Mouse (Mus musculus) erythroblast, adult 5-6 weeks (primary cell): ENCODE results near the gene Map3k1. TPM values are rescaled to one million over a fixed set of nuclear protein-coding genes. Genes with fewer than 3 reads are reported as not detected.

Source experiments
- ATAC-seq: replicated peaks from 2 replicates; pipeline ENCODE4 v1.8.0; 2016; ENCODE audit warnings: moderate number of reproducible peaks, mild to moderate bottlenecking, moderate TSS enrichment, inconsistent platforms; ENCODE audit not compliant: poor library complexity, low FRiP score, severe bottlenecking
- total RNA-seq, 2 experiments: library from RNA; stranded (forward) in 1 of 2; stranded (reverse) in 1 of 2; fragments of 150-400 nt in 1 of 2; fragments of 200-764, 138-1000 nt in 1 of 2; gene quantifications; 2 replicates each; pipeline versions ENCODE4 v1.2.3 to v1.2.4; 2015 to 2017; ENCODE audit warnings: low replicate concordance in 2 of 2

The Map3k1 gene
- total RNA-seq, 2 experiments from 2014 or later: 36.7 to 40.0 TPM

DNA sequence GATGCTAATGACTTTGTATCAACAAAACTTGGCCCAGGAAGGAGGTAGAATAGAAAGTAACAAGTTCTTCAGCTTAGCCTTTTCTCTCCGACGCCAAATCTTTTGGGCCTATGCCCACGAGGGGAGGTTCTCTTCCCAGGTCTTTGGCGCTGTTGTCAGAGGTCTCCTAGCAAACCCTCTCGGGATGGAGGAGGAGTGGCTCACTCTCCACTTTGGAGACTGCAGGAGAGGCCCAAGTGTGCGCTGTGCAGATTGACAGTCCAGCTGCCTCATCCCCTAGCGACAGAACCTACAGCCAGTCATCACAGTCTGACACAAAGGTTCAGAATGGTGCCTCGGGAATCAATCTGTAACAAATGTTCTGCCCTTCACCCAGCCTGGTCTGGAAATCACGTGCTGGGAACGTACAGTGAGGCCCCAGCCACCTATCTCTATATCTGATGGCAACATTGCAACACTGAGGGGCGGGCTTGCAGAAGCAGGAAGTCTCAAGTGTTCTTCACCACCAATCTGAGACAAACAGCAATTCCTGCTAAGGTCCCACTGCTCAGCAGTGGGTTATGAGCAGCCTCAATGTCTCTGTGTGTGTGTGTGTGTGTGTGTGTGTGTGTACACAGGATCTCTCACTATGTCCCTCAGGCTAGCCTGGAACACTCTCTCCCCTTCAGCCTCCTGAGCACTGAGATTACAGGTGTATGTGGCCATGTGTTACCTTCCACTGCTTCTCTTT, 12.4 kb downstream of the Map3k1 start:
- ATAC-seq: no peak

DNA sequence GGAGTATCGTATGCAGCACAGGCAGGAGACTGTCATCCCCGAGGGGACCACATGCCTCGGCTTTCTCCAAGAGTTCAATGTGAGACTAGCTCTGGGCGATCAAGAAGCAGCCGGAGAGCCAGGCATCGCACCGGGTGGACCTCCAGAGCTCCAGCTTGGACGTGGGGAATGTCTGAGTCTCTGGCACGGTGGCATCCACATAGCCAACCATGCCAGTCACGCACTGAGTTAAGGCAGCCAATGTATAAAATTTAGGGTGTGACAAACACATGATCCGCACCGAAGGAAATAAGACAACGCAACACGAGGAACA, 15.9 kb downstream of the Map3k1 start:
- ATAC-seq: no peak

DNA sequence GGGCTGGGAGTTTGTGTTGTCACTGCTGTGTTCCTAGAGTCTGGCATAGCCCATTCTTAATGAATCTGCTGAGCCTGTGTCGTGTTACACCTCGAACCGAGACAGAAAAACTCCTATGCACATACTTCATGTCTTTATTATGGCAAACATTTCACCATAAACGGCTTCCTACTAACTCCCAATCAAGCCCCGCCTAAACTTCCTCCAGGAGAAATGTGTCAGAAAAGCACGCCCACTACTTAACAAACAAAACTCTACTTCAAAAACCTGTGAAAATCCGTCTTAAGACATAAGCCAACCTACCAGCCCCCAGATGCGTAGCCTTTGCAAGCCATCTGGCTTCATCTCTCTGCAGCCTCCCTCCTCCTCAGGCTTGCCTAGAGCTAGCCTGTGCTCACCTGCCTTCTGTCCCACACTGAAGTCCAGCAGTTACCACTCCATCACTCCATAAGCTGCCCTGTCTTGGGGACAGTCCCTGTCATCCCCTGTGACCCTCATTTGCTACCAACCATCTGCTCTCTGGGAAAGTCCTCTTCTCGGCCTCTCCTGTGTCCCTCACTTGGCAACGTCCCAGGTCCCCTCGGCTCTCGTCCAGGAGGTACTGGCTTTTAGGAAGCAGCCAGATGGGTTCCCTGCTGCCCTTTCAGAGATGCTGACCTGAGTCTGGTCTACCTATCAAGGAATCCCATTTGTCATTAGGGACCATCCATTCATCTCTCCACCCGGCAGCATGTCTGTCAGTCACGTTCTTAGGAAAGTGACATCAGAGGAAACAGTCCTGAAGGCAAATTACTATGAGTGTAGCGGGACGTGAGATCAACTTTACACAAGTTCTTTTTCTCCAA, 16.4 kb downstream of the Map3k1 start:
- no peak for ATAC-seq

DNA sequence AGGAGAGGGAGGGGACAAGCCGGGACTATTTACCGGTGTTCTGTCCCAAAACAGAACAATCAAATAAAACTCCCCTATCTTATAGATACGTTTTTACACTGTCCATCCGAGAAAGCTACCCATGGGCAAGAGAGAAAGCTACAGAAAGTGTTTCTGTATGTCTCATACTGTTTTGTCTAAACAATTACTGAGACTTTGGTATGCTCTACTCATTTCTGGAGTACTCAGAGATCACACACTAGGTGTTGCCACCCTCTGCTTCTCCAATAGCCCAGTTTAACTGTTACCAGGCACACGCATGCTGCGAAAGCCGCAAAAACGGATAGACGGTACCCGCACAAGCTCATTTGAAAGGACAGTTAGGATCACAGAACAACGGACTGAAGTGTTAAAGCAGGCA, 17.2 kb downstream of the Map3k1 start:
- ATAC-seq: no peak

DNA sequence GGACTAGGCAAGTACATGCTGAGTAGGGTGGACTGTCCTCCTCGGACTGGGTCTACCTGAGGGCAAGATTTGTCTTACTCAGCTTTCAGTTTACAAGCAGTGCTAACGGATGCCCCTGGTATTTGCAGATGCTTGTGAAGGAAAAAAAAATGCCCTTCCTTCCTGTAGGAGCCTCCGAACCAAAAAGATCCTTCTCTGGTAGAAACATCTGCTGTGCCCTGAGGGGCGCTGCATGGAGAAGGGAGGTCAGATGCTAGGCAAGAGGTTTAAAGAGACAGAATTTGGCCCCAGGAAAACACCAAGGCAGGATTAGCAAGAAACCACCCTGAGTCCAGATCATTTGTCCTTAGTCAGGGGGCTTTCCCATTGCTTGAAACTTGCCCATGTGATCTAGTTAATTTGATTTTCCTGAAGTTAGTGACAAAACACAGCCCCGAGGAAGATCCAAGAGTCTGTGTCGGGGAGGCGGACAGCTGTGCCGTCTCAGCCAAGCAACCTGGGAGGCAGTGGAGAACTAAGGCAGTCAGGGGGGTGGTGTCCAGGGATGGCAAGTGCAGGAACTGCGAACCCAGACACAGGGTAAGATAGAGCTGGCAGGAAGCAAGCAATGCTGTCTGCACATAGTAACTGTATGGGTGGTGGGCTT, 19.2 kb downstream of the Map3k1 start:
- no peak for ATAC-seq

DNA sequence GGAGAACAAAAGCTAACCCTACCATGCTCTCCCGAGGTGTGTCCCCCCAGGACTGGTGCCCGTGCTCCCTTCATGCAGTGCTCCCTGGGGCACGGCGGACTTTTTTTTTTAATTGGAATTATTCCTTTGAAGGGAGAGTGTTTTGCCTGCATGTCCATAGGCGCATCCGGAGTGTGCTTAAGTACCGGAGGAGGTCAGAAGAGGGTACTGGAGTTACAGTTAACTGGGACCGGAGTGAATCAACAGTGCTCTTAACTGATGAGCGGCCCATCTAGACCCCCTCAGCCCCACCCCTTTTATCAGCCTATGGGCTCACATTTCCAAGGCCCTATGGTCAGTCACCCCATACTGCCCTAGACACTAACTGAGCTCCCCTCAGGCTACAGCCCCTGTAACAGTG, 19.9 kb downstream of the Map3k1 start:
- ATAC-seq: peak; percentile 5; the same call in 1 of the 2 replicates

DNA sequence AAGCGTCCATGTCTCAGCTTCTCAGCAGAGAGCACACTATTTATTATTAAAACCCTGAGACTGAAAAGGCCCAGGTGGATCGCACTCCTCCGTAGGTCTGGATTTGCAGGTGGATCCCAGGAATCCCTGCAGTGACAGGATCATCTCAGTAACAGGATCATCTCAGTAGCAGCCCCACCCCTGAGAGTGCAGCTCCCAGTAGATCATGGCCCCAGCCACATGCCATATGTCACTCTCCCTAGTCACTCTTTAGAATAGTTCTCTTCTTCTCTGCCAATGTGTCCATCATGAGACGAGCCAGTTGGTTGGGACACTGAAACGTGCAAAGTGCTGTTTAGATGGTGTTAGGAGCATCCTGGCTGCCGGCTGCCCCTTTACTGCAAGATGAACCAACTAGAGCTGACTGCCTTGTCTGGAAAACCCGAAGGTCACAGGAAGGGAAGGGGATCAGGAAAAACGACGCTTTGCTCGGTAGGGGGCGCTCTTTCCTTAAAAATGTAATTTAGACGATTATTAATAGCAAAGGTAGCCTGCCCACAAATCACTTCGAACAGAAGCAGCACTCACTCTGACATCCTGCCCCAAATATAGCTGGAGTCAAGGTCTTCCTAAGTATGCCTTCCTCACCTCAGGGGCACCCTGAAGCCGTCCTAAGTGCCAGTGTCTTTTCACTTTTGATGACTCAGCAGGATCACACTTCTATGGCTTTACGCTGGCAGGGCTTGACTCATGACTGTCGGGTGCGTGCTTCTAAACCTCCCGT, 20.8 kb downstream of the Map3k1 start:
- ATAC-seq: peak; percentile 70

DNA sequence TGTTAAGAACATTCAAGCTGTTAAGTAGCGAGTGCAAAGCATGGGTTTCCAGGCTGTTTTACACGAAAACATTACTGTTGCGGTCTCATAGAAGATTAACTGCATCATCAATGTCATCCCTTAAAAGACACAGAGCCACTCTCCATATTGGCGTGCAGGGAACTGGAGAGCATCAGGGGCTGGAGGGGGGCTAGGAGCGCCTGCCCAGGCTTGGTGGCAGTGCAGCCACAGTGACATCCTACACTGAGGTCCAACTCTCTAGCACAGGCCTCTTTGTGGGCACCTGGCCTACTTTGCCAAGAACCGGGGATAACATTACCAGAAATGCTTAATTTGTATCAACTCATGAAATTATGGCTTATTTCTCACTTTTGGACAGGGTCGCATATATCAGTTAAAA, 22.2 kb downstream of the Map3k1 start:
- ATAC-seq: no peak

DNA sequence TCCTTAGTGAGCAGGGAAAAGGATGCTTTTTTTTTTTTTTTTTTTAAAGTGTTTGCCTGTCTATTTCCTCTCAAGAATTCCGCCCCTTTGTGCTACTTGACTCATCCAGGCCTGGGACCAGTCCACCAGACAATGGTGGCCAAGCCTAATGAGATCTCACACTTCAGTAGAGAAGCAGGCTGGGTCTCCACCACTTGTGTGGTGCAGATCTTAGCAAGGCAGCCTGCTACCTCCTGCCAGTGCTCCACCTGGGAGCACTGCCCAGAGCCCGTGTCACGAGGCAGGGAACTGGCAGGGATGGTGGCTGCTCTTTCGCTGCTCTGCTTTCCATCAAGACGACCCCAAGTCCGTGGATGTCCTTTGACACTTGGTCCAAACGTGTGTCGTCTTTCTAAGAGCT, 25.3 kb downstream of the Map3k1 start:
- no peak for ATAC-seq

DNA sequence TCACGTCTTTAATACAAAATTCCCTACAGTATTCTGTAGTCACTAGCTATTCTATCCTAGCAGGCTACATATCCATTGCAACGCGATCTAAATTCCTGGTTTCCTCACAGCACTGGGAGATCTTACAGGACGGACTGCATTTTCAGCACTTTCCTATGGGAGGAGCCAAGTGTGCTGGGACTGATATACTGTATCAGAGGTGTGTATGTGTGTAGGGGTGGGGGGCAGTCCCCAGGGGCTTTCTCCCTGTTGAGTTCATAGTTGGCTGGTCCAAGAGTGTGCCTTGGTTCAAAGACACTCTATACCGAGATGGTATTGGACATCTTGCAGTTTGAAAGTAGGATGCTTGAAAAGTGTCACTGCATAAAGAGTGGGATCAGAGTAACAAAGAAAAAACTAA, 29.3 kb downstream of the Map3k1 start:
- ATAC-seq: no peak

DNA sequence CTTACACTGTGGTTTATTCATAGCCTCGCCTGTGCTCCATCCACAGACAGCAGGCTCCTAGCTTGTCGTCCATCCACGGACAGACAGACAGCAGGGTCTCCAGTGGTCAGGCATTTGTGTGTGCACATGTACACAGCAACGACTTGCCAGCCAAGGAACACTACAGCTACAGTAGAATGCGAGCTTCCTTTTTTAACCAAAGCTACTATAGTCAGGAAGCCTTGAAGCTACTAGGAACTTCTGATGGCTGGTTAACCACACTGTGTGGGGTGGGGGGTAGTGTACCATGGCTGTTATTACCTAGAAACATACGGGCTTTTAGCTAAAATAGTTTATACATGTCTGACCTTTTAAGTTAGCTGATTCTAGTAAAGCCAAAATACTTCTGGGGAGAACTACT, 30.2 kb downstream of the Map3k1 start:
- no peak for ATAC-seq

DNA sequence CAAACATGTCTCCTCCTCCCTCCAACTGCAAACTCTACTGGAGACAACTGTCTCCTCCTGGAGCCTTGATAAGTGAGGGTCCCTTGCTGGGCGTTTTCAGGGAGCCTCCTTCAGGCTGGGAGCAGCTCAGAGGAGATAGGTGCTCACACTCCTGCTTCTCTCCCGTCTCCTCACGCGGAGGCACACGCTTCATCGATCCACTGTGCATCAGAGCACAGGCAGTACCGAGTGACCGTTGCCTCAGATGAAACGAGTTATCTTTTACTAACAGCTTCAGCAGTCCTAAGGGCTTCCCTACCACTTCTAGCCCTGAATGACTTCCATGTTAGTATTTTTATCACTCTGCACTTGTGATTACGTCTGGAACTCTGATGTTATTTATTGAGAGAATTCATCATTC, 30.9 kb downstream of the Map3k1 start:
- 0 out of 2 replicates have a peak, but pooled peaks have one; percentile 15 for ATAC-seq

DNA sequence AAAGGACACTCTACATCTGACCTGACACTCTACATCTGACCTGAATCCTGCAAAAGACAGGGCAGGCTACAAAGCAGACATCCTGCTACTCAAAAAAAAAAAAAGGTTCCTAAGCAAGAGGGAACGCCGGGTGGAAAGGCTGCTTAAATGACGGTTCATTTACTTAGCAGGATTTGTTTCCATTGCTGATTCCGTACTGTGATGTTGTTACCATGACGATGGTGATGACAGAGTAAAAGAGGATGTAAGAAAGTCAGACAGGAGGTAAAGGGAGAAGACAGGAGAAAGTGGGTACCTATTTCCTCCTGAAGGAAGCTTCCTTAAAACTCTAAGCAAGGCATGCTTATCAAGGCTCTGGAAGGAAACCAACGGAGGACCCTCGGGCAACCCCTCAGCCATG, 31.6 kb downstream of the Map3k1 start:
- ATAC-seq: no peak

DNA sequence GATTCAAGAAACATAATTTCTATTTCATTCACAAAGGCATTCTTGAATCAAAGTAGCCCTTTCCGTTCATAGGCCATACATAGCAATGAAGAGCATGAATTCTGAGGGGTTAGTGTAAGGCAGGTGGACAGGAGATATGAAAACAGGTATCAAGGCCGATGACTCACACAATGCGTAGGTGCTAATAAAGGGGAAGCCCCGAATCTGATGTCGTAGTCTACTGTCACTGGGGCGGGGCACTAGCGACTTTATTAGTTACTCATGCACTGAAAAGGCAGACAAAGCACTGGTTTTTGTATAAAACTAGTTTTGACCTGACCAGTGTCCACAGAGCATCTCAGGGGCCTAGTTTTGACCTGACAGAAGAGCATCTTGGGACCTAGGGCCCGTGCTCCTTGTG, 36.7 kb downstream of the Map3k1 start:
- ATAC-seq: no peak

DNA sequence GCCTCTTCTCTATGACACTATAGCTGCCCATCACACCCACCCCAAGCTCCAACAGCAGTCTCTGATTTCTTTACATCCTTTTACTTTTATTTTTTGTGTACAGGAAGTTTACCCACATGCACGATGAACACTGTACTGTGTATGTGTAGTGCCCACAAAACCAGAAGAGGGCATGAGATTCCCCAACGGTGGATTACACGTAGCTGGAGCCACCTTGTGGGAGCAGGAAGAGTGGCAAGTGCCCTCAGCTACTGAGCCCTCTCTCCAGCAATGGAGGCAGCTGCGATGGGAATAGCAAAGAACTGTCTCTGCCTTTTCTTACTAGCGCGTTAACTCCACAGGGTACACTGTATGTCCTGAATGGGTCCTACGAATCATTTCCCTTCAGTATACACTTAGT, 37.6 kb downstream of the Map3k1 start:
- ATAC-seq: peak; percentile 64

DNA sequence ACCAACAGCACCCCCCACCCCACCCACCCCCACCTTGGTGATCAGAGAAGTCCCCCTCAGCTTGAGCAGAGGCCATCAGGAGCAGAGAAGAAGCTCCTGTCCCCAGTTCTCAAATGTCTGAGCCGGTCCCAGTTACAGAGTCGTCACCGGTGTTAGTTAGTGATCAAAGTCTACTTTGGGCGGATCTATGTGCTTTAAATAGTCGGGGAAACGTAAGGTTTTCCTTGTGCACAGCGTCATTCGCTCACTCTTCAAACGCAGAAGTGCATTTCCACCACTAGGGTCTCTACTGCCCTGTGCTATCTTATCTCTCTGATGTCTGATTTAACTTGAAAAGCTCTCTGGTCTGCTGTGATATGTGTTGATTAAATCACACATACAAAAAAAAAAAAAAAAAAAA, 38.0 kb downstream of the Map3k1 start:
- ATAC-seq: no peak

DNA sequence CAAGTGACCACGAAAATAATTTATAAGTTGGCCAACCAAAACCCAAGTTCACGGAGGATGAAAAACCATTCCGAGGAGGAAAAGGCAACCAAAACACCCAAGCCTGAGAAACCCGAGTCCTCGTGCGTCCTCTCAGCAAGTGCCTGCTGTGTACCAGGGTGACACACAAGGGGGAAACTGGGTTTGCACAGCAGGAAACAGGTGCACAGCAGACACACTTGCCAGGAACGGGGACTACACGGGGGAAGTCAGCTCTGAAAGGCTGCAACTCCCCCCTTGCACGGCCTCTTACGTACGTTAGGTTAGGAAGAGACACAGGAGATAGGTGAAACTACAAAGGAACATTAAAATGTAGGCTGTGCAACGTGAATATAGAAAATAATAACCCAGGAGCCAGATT, 46.3 kb downstream of the Map3k1 start:
- ATAC-seq: no peak

DNA sequence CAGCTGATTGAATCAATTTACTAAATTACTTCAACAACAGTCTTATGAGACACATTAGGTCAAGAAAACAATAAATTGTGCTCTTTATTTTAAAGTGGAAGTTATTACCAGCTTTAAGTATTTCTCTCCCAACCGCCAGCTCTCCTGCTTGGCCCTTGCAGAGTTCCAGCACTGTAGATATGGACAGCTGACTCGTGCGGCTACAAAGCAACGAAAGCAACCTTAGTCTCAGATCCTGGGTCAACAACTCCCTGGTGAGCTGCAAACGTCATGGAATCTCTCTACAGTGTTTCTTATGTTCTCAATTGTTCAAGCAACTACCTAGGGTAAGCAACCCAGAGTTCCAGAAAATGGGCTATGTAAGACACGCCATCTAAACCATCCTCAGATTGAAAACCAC, 51.8 kb downstream of the Map3k1 start:
- ATAC-seq: no peak

DNA sequence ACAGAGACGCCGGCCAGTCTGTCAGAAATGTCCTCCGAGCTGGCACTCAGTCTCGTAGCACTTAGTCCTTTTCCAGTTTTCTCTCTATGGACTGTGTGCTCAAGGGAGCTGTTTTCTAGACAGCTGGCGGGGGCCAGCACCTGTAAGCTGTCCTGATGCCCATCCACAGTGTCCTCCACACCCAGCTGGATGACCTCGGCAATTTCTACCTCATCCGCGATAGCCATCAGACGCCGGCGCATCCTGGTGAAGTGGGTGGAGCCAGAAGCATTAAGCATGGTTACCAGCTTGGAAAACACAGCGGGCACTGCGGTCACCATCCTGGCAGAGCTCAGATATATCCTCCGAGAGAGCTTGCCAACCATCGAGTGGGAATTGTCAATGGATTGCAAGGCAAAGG, 52.9 kb downstream of the Map3k1 start:
- no peak for ATAC-seq

DNA sequence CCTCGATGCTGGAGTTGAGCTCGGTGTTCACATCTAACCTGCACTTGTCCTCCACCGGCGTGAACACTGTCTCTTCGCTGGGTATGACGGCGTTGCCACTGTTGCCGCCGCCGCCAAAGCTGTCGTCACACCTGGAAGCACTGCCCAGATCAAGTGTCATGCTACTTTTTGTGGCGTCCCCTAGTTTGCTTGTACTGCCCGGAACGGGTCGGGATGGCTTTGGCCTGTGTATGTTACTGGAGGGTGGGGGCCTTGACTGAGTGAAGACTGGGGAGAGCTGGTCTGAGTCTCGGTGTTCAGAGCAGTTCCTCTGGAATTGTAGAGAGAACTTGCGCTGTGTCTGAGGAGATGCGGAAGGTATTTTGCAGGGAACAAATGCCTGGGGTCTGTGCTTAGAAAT, 53.4 kb downstream of the Map3k1 start:
- ATAC-seq: no peak
